Mouse (Mus musculus) gastrocnemius, adult 2 months (tissue): ENCODE data around the gene Htr5a. TPM values are rescaled to one million over a fixed set of nuclear protein-coding genes. Genes with fewer than 3 reads are reported as not detected.
A peak's percentile ranks its signal among the peaks of the same experiment; 100 is the strongest.

ENCODE experiments used
- DNase-seq: peaks from one replicate; pipeline ENCODE4 v3.0.0; 2022
- H3K27ac ChIP-seq: fragments of 200-600 bp; 2 replicates; pipeline ENCODE4 v1.8.1; 2022; ENCODE audit warnings: mild to moderate bottlenecking
- H3K4me3 ChIP-seq: fragments of 200-600 bp; 2 replicates; pipeline ENCODE4 v1.8.1; 2022; ENCODE audit warnings: mild to moderate bottlenecking, moderate library complexity
- CTCF ChIP-seq: fragments of 200-600 bp; IDR thresholded peaks from 2 replicates; pipeline ENCODE4 v1.8.1; 2022; ENCODE audit warnings: antibody characterized with exemption, mild to moderate bottlenecking, moderate library complexity
- intact Hi-C: fragments of 180-260 bp; cut with DNase I; formaldehyde crosslinking; loops from one replicate; pipeline ENCODE4 v1.15.1; 2025
- long read RNA-seq, 2 experiments: library from polyadenylated mRNA; stranded (forward); transcript quantifications; one replicate each; pipeline ENCODE4 v2.0.0; 2021
- total RNA-seq, 2 experiments: library from RNA; stranded (reverse); gene quantifications; 2 replicates each; pipeline ENCODE4 v1.2.3; 2021

Htr5a gene
- total RNA-seq: not detected
- long read RNA-seq, experiment 1: 0 reads
- long read RNA-seq, experiment 2: 0 reads

GRCm38 (mm10) chr5:27841701-27842295 lies at the start of gene Htr5a:
Gene Htr5a, plus strand, starts transcription at chr5:27842149.
- DNase-seq: no peak
- intact Hi-C loops: no loop called here
- Histone ChIP-seq H3K27ac (no peak within 1 kb of the TSS), H3K4me3 (no peak within 1 kb of the TSS)
- TF ChIP-seq CTCF: no peak

DNA sequence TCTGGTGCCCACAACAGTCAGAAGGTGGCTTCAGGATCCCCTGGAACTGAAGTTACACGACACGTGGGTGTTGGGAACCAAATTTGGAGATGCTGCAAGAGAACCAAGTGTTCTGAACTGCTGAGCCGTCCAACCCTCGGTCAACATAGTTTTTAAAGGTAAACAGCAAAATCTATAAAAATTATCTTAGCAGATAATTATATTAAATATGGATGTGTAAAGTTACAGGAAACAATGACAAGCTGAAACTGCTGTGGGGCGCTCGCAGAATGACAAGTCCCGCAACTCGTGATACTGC lies 49.8 kb upstream of the Htr5a start:
- TF ChIP-seq CTCF: no peak
- DNase-seq: no peak

DNA sequence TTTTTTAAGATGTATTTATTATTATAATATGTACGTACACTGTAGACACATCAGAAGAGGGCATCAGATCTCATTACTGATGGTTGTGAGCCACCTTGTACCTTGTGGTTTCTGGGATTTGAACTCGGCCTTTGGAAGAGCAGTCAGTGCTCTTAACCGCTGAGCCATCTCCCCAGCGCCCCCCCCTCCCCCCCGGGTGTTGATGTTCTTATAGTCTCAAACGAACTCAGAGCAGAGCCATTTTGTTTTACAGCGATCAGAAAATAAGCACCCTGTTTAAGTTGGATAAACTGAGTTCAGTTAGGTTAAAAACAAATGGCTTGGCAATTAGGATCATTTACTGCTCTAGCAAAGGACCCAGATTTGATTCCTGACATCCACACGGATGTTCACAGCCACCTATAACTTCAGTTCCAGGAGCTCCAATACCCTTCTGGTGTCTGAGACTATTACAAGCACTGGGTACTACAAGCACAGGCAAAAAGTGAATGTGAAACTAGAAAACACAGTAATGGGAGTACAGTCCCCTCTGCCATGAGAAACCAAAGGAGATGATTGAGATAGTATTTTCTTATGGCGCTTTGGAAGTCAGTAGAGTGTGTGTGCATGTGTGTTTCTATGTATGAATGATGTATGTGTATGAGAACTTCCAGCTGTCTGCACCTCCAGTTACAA lies 49.3 kb upstream of the Htr5a start:
- no peak for TF ChIP-seq CTCF
- H3K4me3 ChIP-seq: peak overlapping the region; percentile 78
- no peak for DNase-seq
- intact Hi-C loops: no loop called here
- peak overlapping the region; percentile 100 for H3K27ac ChIP-seq

More for the DNA sequence above, 49.8 kb upstream of the Htr5a start:
- peak overlapping the region; percentile 100 for H3K27ac ChIP-seq
- peak overlapping the region; percentile 78 for H3K4me3 ChIP-seq
- intact Hi-C loops: no loop called here

- TF ChIP-seq CTCF: peak; percentile 84
Measured at GRCm38 (mm10) chr5:27793923-27794322, 48.0 kb upstream of the Htr5a start.

DNA sequence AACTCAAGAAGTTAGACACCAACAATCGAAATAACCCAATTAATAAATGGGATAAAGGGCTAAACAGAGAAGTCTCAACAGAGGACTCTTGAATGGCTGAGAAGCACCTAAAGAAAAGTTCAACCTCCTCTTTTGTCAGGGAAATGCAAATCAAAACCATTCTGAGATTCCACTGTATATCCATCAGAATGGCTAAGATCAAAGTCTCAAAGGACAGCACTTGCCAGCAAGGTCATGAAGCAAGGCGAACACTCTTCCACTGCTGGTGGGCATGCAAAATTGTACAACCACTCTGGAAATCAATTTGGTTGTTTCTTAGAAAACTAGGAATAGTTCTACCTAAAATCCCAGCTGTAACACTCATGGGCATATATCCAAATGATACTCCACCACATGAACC lies 27.7 kb upstream of the Htr5a start:
- no peak overlapping the region for H3K27ac ChIP-seq
- H3K4me3 ChIP-seq: no peak overlapping the region
- TF ChIP-seq CTCF: no peak
- intact Hi-C loops: no loop called here
- no peak for DNase-seq

More at GRCm38 (mm10) chr5:27793923-27794322, 48.0 kb upstream of the Htr5a start:
- intact Hi-C loops: no loop called here
- H3K27ac ChIP-seq: no peak overlapping the region
- peak; percentile 53 for DNase-seq
- no peak overlapping the region for H3K4me3 ChIP-seq

DNA sequence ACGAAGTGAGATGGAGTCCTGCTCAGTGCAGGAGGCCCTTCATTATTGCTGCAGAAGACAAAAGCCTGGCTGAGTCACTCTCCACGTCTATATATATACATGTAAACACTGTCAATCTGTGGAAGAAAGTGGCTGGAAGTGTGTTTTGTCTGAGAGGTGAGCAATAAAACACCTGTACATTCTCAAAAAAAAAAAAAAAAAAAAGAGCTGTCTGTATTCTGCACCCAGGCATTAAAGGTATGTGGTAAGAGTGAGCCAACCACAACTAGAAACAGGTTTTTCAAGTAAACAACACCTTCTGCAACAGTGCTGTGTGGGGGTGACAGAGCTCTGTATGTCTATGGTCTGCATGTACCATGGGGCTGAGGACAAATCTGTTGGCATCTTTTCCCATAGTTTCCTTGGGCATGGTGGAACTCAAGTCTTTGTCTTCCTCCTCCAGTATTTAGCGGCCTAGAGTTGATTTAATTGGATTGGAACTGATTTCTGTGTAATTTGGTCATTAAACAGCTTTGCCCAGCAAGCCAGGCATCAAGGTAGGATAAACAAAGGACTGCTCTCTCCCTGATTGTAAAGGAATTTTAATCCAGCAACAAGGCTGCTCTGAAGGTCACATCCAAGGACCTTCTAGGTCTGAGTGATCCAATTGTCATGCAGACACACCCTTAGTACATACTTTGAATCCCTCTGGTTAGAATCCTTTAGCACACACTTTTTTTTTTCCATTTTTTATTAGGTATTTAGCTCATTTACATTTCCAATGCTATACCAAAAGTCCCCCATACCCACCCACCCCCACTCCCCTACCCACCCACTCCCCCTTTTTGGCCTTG lies 22.9 kb upstream of the Htr5a start:
- no peak overlapping the region for H3K4me3 ChIP-seq
- no peak for TF ChIP-seq CTCF
- H3K27ac ChIP-seq: no peak overlapping the region
- intact Hi-C loops: no loop called here
- DNase-seq: no peak

DNA sequence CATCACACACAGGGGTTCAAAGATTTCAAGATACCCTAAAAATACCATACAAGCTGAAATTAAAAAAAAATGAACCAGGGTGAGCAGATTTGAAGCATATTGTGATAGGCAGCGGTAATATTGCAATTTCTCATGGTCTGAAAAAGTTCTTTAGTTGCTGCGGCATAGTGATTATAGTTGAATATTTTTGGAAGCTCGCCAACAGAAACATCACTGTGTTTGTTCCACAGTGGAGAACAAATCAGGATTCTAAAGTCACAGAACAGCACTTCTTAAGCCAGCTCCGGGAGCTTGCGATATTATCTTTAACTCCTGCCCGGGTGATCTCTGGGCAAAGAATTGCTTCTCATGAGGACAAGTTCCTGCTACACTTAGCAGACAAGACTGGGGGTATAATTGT lies 20.8 kb upstream of the Htr5a start:
- no peak for DNase-seq
- no peak for TF ChIP-seq CTCF
- H3K27ac ChIP-seq: no peak overlapping the region
- no peak overlapping the region for H3K4me3 ChIP-seq
- intact Hi-C loops: no loop called here

GRCm38 (mm10) chr5:27827971-27828370 lies 14.0 kb upstream of the Htr5a start:
- intact Hi-C loops: no loop called here
- Histone ChIP-seq H3K4me3 (no peak overlapping the region), H3K27ac (no peak overlapping the region)
- TF ChIP-seq CTCF: no peak
- DNase-seq: no peak

- Histone ChIP-seq H3K27ac (no peak overlapping the region), H3K4me3 (no peak overlapping the region)
- intact Hi-C loops: no loop called here
- DNase-seq: no peak
- TF ChIP-seq CTCF: no peak
Measured at GRCm38 (mm10) chr5:27835096-27835495, 6.9 kb upstream of the Htr5a start.

DNA sequence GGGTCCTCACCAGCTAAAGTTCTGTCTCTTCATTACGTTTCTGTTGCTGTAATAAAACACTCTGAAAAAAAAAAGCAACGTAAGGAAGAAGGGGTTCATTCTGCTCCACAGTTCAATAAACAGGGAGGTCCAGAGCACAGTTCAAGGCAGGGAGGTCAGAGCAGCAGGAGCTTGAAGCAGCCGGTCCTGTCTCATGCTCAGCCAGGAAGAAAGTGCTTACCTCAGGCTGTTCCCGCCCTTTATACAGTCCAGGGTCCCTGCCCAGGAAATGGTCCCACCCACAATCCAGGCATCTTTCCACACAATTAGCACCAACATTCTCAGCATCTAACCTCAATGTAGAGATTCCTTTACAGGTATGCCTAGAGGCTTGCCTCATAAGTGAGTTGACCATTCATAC lies 3.9 kb upstream of the Htr5a start:
- intact Hi-C loops: no loop called here
- DNase-seq: no peak
- Histone ChIP-seq H3K4me3 (no peak overlapping the region), H3K27ac (no peak overlapping the region)
- no peak for TF ChIP-seq CTCF

DNA sequence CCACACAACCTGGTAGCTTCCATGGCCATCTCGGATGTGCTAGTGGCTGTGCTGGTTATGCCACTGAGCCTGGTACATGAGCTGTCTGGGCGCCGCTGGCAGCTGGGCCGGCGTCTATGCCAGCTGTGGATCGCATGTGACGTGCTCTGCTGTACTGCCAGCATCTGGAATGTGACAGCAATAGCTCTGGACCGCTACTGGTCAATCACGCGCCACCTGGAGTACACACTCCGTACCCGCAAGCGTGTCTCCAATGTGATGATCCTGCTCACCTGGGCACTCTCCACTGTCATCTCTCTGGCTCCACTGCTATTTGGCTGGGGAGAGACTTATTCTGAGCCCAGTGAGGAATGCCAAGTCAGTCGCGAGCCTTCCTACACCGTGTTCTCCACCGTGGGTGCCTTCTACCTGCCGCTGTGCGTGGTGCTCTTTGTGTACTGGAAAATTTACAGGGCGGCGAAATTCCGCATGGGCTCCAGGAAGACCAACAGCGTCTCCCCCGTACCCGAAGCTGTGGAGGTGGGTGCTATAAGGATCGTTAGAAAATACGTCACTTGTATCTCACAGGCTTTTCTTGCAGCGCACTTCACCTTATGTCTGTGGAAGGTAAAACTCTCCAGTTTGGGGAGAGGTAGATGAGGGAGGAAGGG lies 847 bp downstream of the Htr5a start:
- Histone ChIP-seq H3K4me3 (no peak overlapping the region), H3K27ac (no peak overlapping the region)
- TF ChIP-seq CTCF: no peak
- intact Hi-C loops: no loop called here
- DNase-seq: no peak

DNA sequence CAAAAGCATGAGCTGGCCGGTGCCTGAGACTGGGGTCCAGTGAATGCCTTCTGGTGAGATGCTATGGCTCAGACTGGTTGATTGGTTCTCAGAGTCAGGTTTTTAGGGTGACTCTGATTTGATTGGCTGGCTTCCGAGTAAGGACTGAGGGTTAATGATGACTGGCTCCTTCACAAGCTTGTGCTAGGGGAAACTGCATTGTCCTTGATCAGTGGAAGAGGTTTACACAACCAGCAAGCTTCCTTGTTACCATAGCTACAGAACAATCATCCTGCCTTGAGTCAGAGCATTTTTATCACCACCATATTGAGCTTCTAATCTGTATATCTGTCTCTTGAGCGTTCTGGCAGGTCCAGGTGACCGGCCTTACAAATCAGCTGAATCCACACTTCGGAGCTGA lies 5.0 kb downstream of the Htr5a start:
- no peak overlapping the region for H3K4me3 ChIP-seq
- DNase-seq: no peak
- intact Hi-C loops: no loop called here
- no peak for TF ChIP-seq CTCF
- H3K27ac ChIP-seq: no peak overlapping the region

DNA sequence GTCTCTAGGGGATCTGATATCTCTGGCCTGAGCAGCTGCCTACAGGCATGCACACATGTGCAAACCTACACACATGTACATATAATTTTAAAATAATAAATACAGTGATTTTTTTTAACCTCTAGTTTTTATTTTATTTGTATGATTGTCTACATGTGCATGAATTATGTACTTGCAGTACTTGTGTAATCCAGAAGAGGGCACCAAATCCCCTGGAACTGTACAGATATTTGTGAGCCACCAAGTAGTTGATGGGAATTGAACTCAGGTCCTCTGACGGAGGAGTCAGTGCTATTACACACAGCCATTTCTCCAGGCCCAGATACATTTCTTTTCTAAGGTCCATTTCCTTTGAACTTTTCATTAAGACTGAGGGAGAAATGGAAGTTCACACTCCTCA lies 12.3 kb downstream of the Htr5a start:
- H3K27ac ChIP-seq: no peak overlapping the region
- peak; percentile 66 for TF ChIP-seq CTCF
- intact Hi-C loops: no loop called here
- no peak for DNase-seq
- no peak overlapping the region for H3K4me3 ChIP-seq
